Mouse (Mus musculus) heart, embryonic 11.5 days (tissue): ENCODE measurements around the gene Tmem247. TPM values are rescaled to one million over a fixed set of nuclear protein-coding genes. Genes with fewer than 3 reads are reported as not detected.
A peak's percentile ranks its signal among the peaks of the same experiment; 100 is the strongest.

ENCODE experiments used
- ATAC-seq: fragments of 200-750 bp; cut with Nextera tagmentation; replicated peaks from 2 replicates; pipeline ENCODE4 v1.8.0; 2017; ENCODE audit warnings: moderate library complexity; ENCODE audit not compliant: insufficient number of reproducible peaks, low FRiP score, low TSS enrichment
- H3K27ac ChIP-seq: fragments of 300-500 bp; sonication (generic); 2 replicates; pipeline ENCODE4 v1.5.1; 2014; ENCODE audit warnings: mild to moderate bottlenecking, low read depth, low read length
- H3K27me3 ChIP-seq: fragments of 300-500 bp; sonication (generic); 2 replicates; pipeline ENCODE4 v1.6.1; 2014; ENCODE audit warnings: mild to moderate bottlenecking, low read length, mixed read lengths; ENCODE audit not compliant: control insufficient read depth, insufficient read depth
- H3K36me3 ChIP-seq: fragments of 300-500 bp; sonication (generic); 2 replicates; pipeline ENCODE4 v1.6.1; 2014; ENCODE audit warnings: mild to moderate bottlenecking, low read length, moderate library complexity, mixed read lengths; ENCODE audit not compliant: control insufficient read depth, insufficient read depth
- H3K4me1 ChIP-seq: fragments of 300-500 bp; sonication (generic); 2 replicates; pipeline ENCODE4 v1.6.1; 2014; ENCODE audit warnings: low read length; ENCODE audit not compliant: control insufficient read depth, insufficient read depth
- H3K4me2 ChIP-seq: fragments of 300-500 bp; sonication (generic); 2 replicates; pipeline ENCODE4 v1.6.1; 2014; ENCODE audit warnings: mild to moderate bottlenecking, moderate library complexity
- H3K4me3 ChIP-seq: fragments of 300-500 bp; sonication (generic); 2 replicates; pipeline ENCODE4 v1.5.1; 2014; ENCODE audit warnings: low read depth, low read length
- H3K9ac ChIP-seq: fragments of 300-500 bp; sonication (generic); 2 replicates; pipeline ENCODE4 v1.6.1; 2014; ENCODE audit warnings: mild to moderate bottlenecking, low read depth, low read length, moderate library complexity
- H3K9me3 ChIP-seq: fragments of 300-500 bp; sonication (generic); replicated peaks from 2 replicates; pipeline ENCODE4 v1.6.1; 2016; ENCODE audit warnings: low read length; ENCODE audit not compliant: control insufficient read depth
- WGBS: fragments of 180-500 bp; shearing (Covaris S2); extraction: QIAGEN DNeasy Blood & Tissue Kit; methylation state at CpG from one replicate; pipeline ENCODE4 v1.1.7; 2014; ENCODE audit not compliant: insufficient replicate concordance; 5-methylcytosine and 5-hydroxymethylcytosine counted together
- polyA plus RNA-seq: library from polyadenylated mRNA; unstranded; fragments of >200 nt; fragmentation: Nextera tagmentation; extraction: Ambion mirVana; gene quantifications from 2 replicates; pipeline ENCODE4 v1.2.1, GENCODE M21; 2014

Tmem247 gene
- polyA plus RNA-seq, 1 experiment from 2014 or later, result not detected

GRCm38 (mm10) chr17:86962894-86963585, 45.9 kb downstream of the Tmem247 start, which contains the start of gene Rhoq:
Gene Rhoq (plus strand): TSS chr17:86963082.
- Histone ChIP-seq H3K36me3 (no peaks in the 10 kb centered on the region; the same call in 1 of the 2 replicates), H3K27ac (peak within 1 kb of the TSS; percentile 96), H3K4me3 (peak within 1 kb of the TSS; percentile 90), H3K27me3 (no peaks in the 10 kb centered on the region), H3K4me2 (peak within 1 kb of the TSS; percentile 90), H3K9me3 (no peaks in the 10 kb centered on the region), H3K4me1 (peaks cover 52% of the 10 kb centered on the region), H3K9ac (peak within 1 kb of the TSS; percentile 93)
- ATAC-seq, result peak; percentile 86
- 0% methylated on average over 56 of the region's 86 CpGs for WGBS

GRCm38 (mm10) chr17:86963586-86963902, 46.4 kb downstream of the Tmem247 start:
- H3K27ac ChIP-seq, result peak overlapping the region; percentile 96
- 0% methylated on average over 23 of the region's 26 CpGs for WGBS
- H3K9me3 ChIP-seq, result no peaks in the 10 kb centered on the region
- no peaks in the 10 kb centered on the region for H3K27me3 ChIP-seq
- peak overlapping the region; percentile 90 for H3K4me3 ChIP-seq
- H3K4me1 ChIP-seq, result peaks cover 54% of the 10 kb centered on the region
- ATAC-seq, result peak; percentile 9; the same call in 1 of the 2 replicates
- H3K36me3 ChIP-seq, result no peaks in the 10 kb centered on the region; the same call in 1 of the 2 replicates
- H3K4me2 ChIP-seq, result peak overlapping the region; percentile 90
- H3K9ac ChIP-seq, result peak overlapping the region; percentile 93

GRCm38 (mm10) chr17:86964041-86964440, 46.9 kb downstream of the Tmem247 start:
- Histone ChIP-seq H3K4me1 (peaks cover 56% of the 10 kb centered on the region), H3K36me3 (no peaks in the 10 kb centered on the region; the same call in 1 of the 2 replicates), H3K27me3 (no peaks in the 10 kb centered on the region), H3K4me2 (peak overlapping the region; percentile 90), H3K4me3 (peak overlapping the region; percentile 90), H3K9ac (peak overlapping the region; percentile 93), H3K27ac (peak overlapping the region; percentile 96), H3K9me3 (no peaks in the 10 kb centered on the region)
- ATAC-seq, result no peak
- 0% methylated on average over 6 of the region's 6 CpGs for WGBS

- no peaks in the 10 kb centered on the region; the same call in 1 of the 2 replicates for H3K36me3 ChIP-seq
- ATAC-seq, result no peak; the same call in 1 of the 2 replicates
- 0% methylated on average over 10 of the region's 10 CpGs for WGBS
- H3K27me3 ChIP-seq, result no peaks in the 10 kb centered on the region
- peak overlapping the region; percentile 90 for H3K4me2 ChIP-seq
- peaks cover 53% of the 10 kb centered on the region for H3K4me1 ChIP-seq
- H3K9me3 ChIP-seq, result no peaks in the 10 kb centered on the region
- H3K27ac ChIP-seq, result peak overlapping the region; percentile 96
- H3K9ac ChIP-seq, result peak overlapping the region; percentile 93
- H3K4me3 ChIP-seq, result peak overlapping the region; percentile 90
Observed at GRCm38 (mm10) chr17:86964502-86964901, 47.4 kb downstream of the Tmem247 start.

- Histone ChIP-seq H3K4me1 (peaks cover 48% of the 10 kb centered on the region), H3K4me2 (peak overlapping the region; percentile 90), H3K9me3 (no peaks in the 10 kb centered on the region), H3K4me3 (peak overlapping the region; percentile 90), H3K36me3 (no peaks in the 10 kb centered on the region; the same call in 1 of the 2 replicates), H3K27ac (peak overlapping the region; percentile 96), H3K27me3 (no peaks in the 10 kb centered on the region), H3K9ac (peak overlapping the region; percentile 58)
- WGBS, result 84% methylated on average over 8 of the region's 8 CpGs
- ATAC-seq, result no peak
Observed at GRCm38 (mm10) chr17:86965121-86965520, 48.0 kb downstream of the Tmem247 start.

- WGBS, result 78% methylated on average over 10 of the region's 10 CpGs
- Histone ChIP-seq H3K9me3 (no peaks in the 10 kb centered on the region), H3K36me3 (no peaks in the 10 kb centered on the region; the same call in 1 of the 2 replicates), H3K4me1 (peaks cover 40% of the 10 kb centered on the region), H3K4me3 (no peak overlapping the region), H3K4me2 (no peak overlapping the region), H3K27ac (no peak overlapping the region), H3K27me3 (no peaks in the 10 kb centered on the region), H3K9ac (no peak overlapping the region)
- no peak for ATAC-seq
Observed at GRCm38 (mm10) chr17:86966040-86966439, 48.9 kb downstream of the Tmem247 start.

GRCm38 (mm10) chr17:86967048-86967447, 49.9 kb downstream of the Tmem247 start:
- H3K36me3 ChIP-seq, result peaks cover 2% of the 10 kb centered on the region; the same call in 1 of the 2 replicates
- ATAC-seq, result no peak
- H3K4me3 ChIP-seq, result no peak overlapping the region
- 89% methylated on average over 12 of the region's 12 CpGs for WGBS
- no peak overlapping the region for H3K4me2 ChIP-seq
- peaks cover 32% of the 10 kb centered on the region for H3K4me1 ChIP-seq
- H3K27ac ChIP-seq, result no peak overlapping the region; the same call in 1 of the 2 replicates
- H3K27me3 ChIP-seq, result no peaks in the 10 kb centered on the region
- H3K9ac ChIP-seq, result no peak overlapping the region
- no peaks in the 10 kb centered on the region for H3K9me3 ChIP-seq

- Histone ChIP-seq H3K9me3 (no peaks in the 10 kb centered on the region), H3K36me3 (peaks cover 2% of the 10 kb centered on the region; the same call in 1 of the 2 replicates), H3K4me3 (no peak overlapping the region), H3K27ac (peak overlapping the region; percentile 84), H3K4me2 (peak overlapping the region; percentile 45), H3K4me1 (peaks cover 32% of the 10 kb centered on the region), H3K27me3 (no peaks in the 10 kb centered on the region), H3K9ac (no peak overlapping the region)
- ATAC-seq, result no peak
- 62% methylated on average over 10 of the region's 10 CpGs for WGBS
Observed at GRCm38 (mm10) chr17:86967536-86968525, 50.7 kb downstream of the Tmem247 start.
